Mouse (Mus musculus): ENCODE measurements around the gene Rgs6. TPM values are rescaled to one million over a fixed set of nuclear protein-coding genes. Genes with fewer than 3 reads are reported as not detected.

Gene Rgs6
- total and polyA plus RNA-seq, 3 experiments = not detected

DNA sequence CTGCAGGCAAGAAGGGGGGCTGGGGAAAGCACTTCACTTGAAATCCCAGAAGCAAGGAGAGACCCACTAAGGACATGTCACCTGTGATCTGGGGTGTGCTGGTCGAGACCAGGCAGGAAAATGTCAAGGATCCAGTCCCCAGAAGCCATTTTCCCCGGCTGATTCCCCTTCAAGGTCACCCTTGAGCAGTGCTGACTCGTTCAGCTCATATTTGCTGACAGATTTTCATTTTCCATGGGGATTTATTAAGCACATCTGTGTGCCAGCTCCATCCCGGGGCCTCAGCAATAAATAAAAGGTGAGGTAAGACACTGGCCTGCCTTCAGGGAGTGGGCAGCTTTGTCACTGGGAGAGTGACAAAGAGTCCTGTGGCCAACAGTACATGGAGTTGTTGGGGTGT lies 87.0 kb downstream of the Rgs6 start:
- no peaks in the 10 kb centered on the region for H3K4me1 ChIP-seq (ENCODE audit: control insufficient read depth in 1 of 2, insufficient read depth in 2 of 2)
- no peak overlapping the region for H3K4me3 ChIP-seq (replicated peaks in 1 of 3; ENCODE audit: low read depth in 2 of 3, low read length in 2 of 3, poor library complexity in 1 of 3)
- TF ChIP-seq MAZ (IDR thresholded peaks at IDR 0.05; ENCODE audit: low read depth, low read length) (no peak), ZNF384 (IDR thresholded peaks at IDR 0.05; ENCODE audit: low read depth, low read length) (no peak)
- in situ Hi-C loops (cut with MboI; ENCODE audit: low pct_ligation_motif_present, low pct_unique_long_range_greater_than_20kb, low sequenced_read_pairs) = no loop called here
- H3K9me3 ChIP-seq (replicated peaks; ENCODE audit: low read length) = no peaks in the 10 kb centered on the region
- no peaks in the 10 kb centered on the region for H3K79me2 ChIP-seq (replicated peaks; ENCODE audit: control insufficient read depth, extremely low read depth, insufficient read depth, poor library complexity, severe bottlenecking)
- H3K27ac ChIP-seq (ENCODE audit: insufficient read depth, low read depth) = no peak overlapping the region
- dilution Hi-C loops (cut with MboI; ENCODE audit: extremely low pct_ligation_motif_present, extremely low pct_unique_long_range_greater_than_20kb, low sequenced_read_pairs) = no loop called here
- no peak for DNase-seq (ENCODE audit: extremely low read depth)
- no peak overlapping the region for H3K9ac ChIP-seq (ENCODE audit: insufficient read depth, low read depth)
- H3K36me3 ChIP-seq (replicated peaks in 1 of 2; ENCODE audit: control insufficient read depth in 1 of 2, insufficient read depth in 1 of 2, low read length in 1 of 2) = no peaks in the 10 kb centered on the region
- no peaks in the 10 kb centered on the region for H3K27me3 ChIP-seq (replicated peaks)
- no peak overlapping the region for H3K4me2 ChIP-seq (ENCODE audit: insufficient read depth, low read depth, poor library complexity, severe bottlenecking)

GRCm38 (mm10) chr12:82687015-82687414 lies 98.9 kb downstream of the Rgs6 start:
- DNase-seq (ENCODE audit: extremely low read depth) = no peak
- Histone ChIP-seq H3K4me1 (ENCODE audit: control insufficient read depth in 1 of 2, insufficient read depth in 2 of 2) (no peaks in the 10 kb centered on the region), H3K9me3 (replicated peaks; ENCODE audit: low read length) (no peaks in the 10 kb centered on the region), H3K4me3 (replicated peaks in 1 of 3; ENCODE audit: low read depth in 2 of 3, low read length in 2 of 3, poor library complexity in 1 of 3) (no peak overlapping the region), H3K27ac (ENCODE audit: insufficient read depth, low read depth) (no peak overlapping the region), H3K36me3 (replicated peaks in 1 of 2; ENCODE audit: control insufficient read depth in 1 of 2, insufficient read depth in 1 of 2, low read length in 1 of 2) (no peaks in the 10 kb centered on the region), H3K9ac (ENCODE audit: insufficient read depth, low read depth) (no peak overlapping the region), H3K27me3 (replicated peaks) (no peaks in the 10 kb centered on the region), H3K79me2 (replicated peaks; ENCODE audit: control insufficient read depth, extremely low read depth, insufficient read depth, poor library complexity, severe bottlenecking) (no peaks in the 10 kb centered on the region), H3K4me2 (ENCODE audit: insufficient read depth, low read depth, poor library complexity, severe bottlenecking) (no peak overlapping the region)
- dilution Hi-C loops (cut with MboI; ENCODE audit: extremely low pct_ligation_motif_present, extremely low pct_unique_long_range_greater_than_20kb, low sequenced_read_pairs) = no loop called here
- in situ Hi-C loops (cut with MboI; ENCODE audit: low pct_ligation_motif_present, low pct_unique_long_range_greater_than_20kb, low sequenced_read_pairs) = no loop called here
- TF ChIP-seq USF1 (IDR thresholded peaks at IDR 0.05; ENCODE audit: low read depth, low read length) = no peak
- no peak for TF ChIP-seq MAX (IDR thresholded peaks at IDR 0.05; ENCODE audit: low read length)
- no peak for TF ChIP-seq MYC (IDR thresholded peaks at IDR 0.05; ENCODE audit: low read depth, low read length)
- no peak for TF ChIP-seq ZMIZ1 (IDR thresholded peaks at IDR 0.05; ENCODE audit: low read depth, low read length)
- no peak for TF ChIP-seq SIN3A (IDR thresholded peaks at IDR 0.05; ENCODE audit: low read length)
- TF ChIP-seq POLR2AphosphoS2 (IDR thresholded peaks at IDR 0.05; ENCODE audit: low read depth, low read length) = no peak
- TF ChIP-seq TCF12 (IDR thresholded peaks at IDR 0.05; ENCODE audit: low read depth, low read length) = no peak
- no peak for TF ChIP-seq BHLHE40 (IDR thresholded peaks at IDR 0.05; ENCODE audit: low read depth, low read length)
- no peak for TF ChIP-seq GABPA (IDR thresholded peaks at IDR 0.05; ENCODE audit: insufficient replicate concordance, low read depth, low read length)
- TF ChIP-seq ZC3H11A (IDR thresholded peaks at IDR 0.05; ENCODE audit: low read depth, low read length) = no peak

DNA sequence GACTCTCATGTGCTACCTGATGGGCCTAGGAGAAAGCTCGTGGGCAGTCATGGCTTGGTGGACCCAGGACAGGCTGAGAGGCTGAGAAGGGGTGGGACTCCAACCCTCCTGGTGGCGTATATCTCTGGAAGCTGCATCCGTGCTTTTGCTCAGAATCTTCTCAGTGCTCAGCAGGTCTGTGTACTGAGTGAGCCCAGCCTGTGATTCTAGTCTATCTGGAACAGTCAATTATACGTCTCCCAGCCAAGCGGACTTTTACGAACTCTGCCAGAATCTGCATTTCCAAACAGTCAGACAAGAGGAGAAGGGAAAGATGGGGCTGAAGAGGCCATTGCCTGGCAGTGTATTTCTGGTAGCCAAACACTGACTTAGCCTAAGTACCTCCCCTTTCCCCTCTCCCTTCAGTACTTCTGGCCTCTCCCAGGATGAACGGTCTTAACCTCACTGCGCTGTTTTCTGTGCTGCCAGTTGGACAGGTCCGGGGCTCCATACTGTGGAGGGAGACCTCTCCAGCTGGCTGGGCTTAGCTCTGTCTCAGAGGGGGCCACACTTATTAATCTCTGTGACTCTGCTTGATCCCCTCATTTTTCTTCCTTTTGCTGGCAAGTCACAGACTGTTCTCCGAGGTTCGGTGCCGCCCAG lies 110.9 kb downstream of the Rgs6 start:
- in situ Hi-C loops (cut with MboI; ENCODE audit: low pct_ligation_motif_present, low pct_unique_long_range_greater_than_20kb, low sequenced_read_pairs) (no loop called here), dilution Hi-C loops (cut with MboI; ENCODE audit: extremely low pct_ligation_motif_present, extremely low pct_unique_long_range_greater_than_20kb, low sequenced_read_pairs) (no loop called here)
- H3K36me3 ChIP-seq (replicated peaks in 1 of 2; ENCODE audit: control insufficient read depth in 1 of 2, insufficient read depth in 1 of 2, low read length in 1 of 2) = no peaks in the 10 kb centered on the region
- DNase-seq (ENCODE audit: extremely low read depth) = no peak
- no peak for TF ChIP-seq CHD1 (IDR thresholded peaks at IDR 0.05; ENCODE audit: low read depth, low read length)
- no peak for TF ChIP-seq PAX5 (IDR thresholded peaks at IDR 0.05; ENCODE audit: low read length)
- no peak for TF ChIP-seq ZMIZ1 (IDR thresholded peaks at IDR 0.05; ENCODE audit: low read depth, low read length)
- TF ChIP-seq MEF2A (IDR thresholded peaks at IDR 0.05; ENCODE audit: borderline replicate concordance, low read depth, low read length) = no peak
- no peak for TF ChIP-seq SMC3 (IDR thresholded peaks at IDR 0.05; ENCODE audit: low read depth, low read length)
- TF ChIP-seq HCFC1 (IDR thresholded peaks at IDR 0.05; ENCODE audit: low read depth, low read length) = no peak
- no peak for TF ChIP-seq NELFE (IDR thresholded peaks at IDR 0.05; ENCODE audit: low read depth, low read length)
- TF ChIP-seq MYC (IDR thresholded peaks at IDR 0.05; ENCODE audit: low read depth, low read length) = no peak
- TF ChIP-seq RCOR1 (conservative IDR thresholded peaks at IDR 0.05; ENCODE audit: low read depth, low read length) = no peak
- TF ChIP-seq USF2 (conservative IDR thresholded peaks at IDR 0.05; ENCODE audit: low read depth, low read length) = no peak
- TF ChIP-seq TBP (conservative IDR thresholded peaks at IDR 0.05; ENCODE audit: low read depth, low read length) = no peak
- no peak for TF ChIP-seq ELF1 (IDR thresholded peaks at IDR 0.05; ENCODE audit: low read depth, low read length)
- TF ChIP-seq MAX (IDR thresholded peaks at IDR 0.05; ENCODE audit: low read length) = no peak
- H3K4me3 ChIP-seq (replicated peaks in 1 of 3; ENCODE audit: low read depth in 2 of 3, low read length in 2 of 3, poor library complexity in 1 of 3) = no peak overlapping the region
- peaks cover 0 to 6% of the 10 kb centered on the region in 2 experiments; a peak in 1 of 4 replicates for H3K4me1 ChIP-seq (ENCODE audit: control insufficient read depth in 1 of 2, insufficient read depth in 2 of 2)
- no peaks in the 10 kb centered on the region for H3K9me3 ChIP-seq (replicated peaks; ENCODE audit: low read length)
- H3K9ac ChIP-seq (ENCODE audit: insufficient read depth, low read depth) = no peak overlapping the region
- H3K27me3 ChIP-seq (replicated peaks) = no peaks in the 10 kb centered on the region
- no peak overlapping the region for H3K27ac ChIP-seq (ENCODE audit: insufficient read depth, low read depth)
- no peak overlapping the region for H3K4me2 ChIP-seq (ENCODE audit: insufficient read depth, low read depth, poor library complexity, severe bottlenecking)
- H3K79me2 ChIP-seq (replicated peaks; ENCODE audit: control insufficient read depth, extremely low read depth, insufficient read depth, poor library complexity, severe bottlenecking) = no peaks in the 10 kb centered on the region
